Mouse (Mus musculus) urinary bladder, adult 2 months (tissue): ENCODE measurements around the gene Aspm. TPM values are rescaled to one million over a fixed set of nuclear protein-coding genes. Genes with fewer than 3 reads are reported as not detected.
"Not testable (repeated sequence)": the region's sequence is repeated elsewhere in the genome, so short reads cannot be mapped to it uniquely, and the experiment has no call there.

Experiments
- DNase-seq: peaks from one replicate; pipeline ENCODE4 v3.0.0; 2022; ENCODE audit warnings: low spot score
- polyA plus RNA-seq: library from polyadenylated mRNA; depleted of rRNA; stranded (reverse); fragments of >200 nt; gene quantifications from 2 replicates; pipeline ENCODE4 v1.2.3, GENCODE M21; 2012; rRNA removed

Aspm gene
- 0.40 and 0.46 TPM in 2 replicates for polyA plus RNA-seq

DNA sequence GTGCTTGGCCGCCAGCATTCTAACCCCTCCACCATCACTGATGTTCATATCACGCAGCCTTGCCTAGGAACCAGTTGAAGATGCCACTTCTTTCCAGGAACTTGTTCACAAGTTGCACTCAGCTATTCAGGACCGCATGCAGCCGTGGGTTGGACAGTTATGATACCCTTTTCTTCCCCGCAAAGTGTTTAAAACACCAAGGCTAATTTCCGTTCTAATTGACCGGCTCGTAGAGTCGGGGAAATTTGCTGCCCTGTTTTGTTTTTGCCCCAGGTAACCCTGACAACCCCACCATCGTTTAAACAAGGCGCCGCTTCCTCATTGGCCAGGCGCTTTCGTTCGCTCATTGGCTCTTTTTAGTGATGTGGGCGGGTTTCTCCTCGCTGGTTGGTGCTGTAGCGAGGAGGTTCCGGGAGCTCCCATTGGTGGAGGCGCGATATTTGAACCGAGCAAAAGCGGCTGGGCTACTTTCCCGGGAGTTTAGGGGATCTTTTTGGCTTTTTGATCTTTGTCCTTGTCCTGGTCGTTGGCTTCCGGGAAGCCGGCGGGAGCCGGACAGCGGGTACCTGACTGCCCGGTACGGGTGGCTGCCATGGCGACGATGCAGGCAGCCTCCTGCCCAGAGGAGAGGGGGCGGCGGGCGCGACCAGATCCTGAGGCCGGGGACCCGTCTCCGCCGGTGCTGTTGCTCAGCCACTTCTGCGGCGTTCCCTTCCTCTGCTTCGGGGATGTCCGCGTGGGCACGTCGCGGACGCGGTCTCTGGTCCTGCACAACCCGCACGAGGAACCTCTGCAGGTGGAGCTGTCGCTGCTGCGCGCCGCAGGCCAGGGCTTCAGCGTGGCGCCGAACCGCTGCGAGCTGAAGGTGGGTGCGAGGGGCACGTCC is at the start of gene Aspm:
Aspm (plus strand) TSS at position 433 of the 886 bp plus-strand sequence.
- DNase-seq: peak; percentile 63

DNA sequence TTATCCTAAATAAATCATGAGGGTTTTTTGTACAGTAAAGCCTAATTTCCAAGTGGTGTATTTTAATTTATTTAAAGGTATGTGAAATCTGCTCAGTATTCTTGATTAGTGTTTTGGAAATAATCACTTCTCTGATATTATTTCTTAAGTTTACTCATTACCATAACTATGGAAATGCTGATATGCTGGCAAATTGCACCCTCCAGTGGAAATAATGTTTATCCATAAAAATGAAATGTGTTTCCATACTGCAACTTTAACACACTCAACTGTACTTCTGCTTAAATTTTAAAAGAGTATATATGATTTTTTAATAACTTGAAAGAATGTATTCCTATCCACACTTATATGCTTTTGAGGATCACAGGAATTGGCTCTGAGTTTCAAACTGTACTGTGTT is 48.8 kb upstream of the Aspm start:
- DNase-seq: no peak

DNA sequence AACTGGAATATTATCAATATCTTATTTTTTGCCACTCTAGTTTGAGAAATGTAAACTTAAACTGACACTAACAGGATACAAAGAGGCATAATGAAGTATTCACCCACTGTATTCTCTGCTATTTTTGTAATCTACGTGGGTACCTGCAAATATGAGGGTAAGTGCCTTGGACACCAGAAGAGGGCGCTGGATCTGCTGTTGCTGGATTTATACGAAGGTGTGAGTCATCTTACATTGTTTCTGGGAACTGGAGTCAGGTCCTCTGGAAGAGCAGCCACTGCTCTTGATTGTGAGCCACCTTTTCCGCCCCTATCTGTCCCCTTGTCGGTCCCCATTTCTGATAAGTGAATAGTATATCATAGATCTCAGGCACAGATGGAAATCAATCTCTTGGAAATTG is 46.9 kb upstream of the Aspm start:
- no peak for DNase-seq

DNA sequence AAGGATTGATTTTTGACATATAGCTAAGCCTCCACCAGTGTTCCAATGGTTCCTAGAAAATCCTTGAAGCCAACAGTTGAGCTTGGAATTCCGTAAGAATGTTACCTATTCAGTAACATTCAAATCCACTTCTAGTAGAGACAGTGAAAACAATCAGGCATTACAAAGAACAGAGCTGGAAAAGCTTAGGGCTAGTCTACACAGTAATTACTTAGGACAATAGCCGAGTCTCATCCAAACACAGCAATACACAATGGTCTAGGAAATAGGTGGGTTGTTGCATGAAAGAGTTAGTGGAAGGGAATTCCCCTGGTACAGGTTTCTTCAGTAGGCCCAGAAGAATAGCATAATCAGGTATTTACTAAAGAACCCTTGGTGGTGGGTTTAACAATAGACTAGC is 42.2 kb upstream of the Aspm start:
- DNase-seq: not testable (repeated sequence)

DNA sequence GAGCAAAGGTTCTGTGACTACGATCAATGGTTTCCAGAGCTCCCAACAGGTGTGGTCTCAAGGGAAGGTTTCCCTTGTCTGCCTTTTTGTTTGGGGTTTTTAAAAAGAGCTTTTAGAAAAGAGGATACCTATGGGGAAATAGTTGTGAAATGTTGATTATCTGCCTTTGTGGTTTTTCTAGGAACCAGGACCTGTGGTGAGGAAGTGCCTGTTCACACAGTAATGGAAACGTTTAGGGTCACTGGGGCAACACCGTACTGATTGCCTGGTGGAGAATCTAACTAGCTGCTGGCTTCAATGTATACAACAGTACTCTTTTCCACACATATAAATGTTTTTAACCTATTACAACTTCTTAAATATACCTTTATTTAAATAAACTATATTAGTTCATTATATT is 41.1 kb upstream of the Aspm start:
- no peak for DNase-seq

DNA sequence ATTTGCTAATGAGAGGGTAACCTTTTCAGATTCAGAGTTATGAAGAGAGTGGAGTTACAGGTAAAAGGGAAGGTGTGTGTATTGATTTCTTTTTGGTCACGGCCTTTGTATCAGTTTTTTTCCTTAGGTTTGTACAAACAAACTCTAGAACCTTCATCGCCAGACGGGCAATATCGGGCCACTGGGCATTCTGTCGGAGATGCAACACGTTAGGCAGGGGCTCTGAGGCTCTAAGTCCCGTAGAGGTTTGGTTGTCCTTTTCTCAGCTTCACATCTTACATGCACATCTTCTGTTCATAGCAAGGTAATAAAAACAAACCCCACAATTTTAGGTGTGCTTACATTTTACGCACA is 33.1 kb upstream of the Aspm start:
- no peak for DNase-seq

DNA sequence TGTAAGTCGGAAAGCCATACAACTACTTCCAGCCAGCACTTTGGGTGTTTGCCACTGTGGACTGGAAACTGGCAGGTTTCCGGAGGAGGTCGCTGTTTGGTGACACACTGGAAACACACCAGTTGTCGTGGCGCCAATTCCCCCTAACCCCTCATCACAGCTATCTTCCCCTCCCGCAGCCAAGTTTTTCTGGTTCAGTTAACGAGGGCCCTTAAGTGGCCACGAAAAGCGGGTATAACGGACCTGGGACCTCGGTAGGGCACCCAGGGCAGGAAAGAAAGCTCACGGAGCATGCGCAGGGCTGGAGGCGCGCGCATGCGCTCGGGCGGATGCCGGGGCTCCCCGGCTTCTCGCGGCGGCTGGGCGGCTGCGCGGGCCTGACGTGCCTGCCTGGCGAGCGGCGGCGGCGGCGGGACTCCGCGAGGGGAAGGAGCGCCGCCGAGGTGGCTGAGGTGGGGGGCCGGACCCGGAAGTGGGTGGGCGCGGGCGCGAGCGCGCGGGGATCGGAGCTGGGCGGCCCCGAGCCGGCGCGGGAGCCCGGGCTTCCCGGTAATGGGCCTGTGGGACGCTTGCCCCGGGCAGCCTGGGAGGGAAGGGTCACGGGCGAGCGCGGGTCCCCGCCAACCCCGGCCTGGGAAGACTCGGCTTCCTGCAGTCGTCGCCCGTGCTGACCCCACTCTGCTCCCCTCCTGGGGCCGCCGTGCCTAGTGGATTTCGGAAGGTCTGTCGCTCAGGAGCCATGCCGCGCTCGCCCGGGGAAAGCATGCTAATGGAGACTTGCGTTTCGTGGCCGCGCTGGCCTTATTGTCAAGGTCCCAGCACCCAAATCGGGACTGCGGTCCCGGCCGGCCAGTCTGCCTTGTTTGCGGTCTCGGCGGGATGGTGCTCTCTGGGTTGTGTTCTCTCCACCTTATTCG is 32.4 kb upstream of the Aspm start, which contains the start of gene Zbtb41:
Zbtb41 (plus strand) TSS at position 414 of the 917 bp plus-strand sequence.
- DNase-seq: peak; percentile 87

DNA sequence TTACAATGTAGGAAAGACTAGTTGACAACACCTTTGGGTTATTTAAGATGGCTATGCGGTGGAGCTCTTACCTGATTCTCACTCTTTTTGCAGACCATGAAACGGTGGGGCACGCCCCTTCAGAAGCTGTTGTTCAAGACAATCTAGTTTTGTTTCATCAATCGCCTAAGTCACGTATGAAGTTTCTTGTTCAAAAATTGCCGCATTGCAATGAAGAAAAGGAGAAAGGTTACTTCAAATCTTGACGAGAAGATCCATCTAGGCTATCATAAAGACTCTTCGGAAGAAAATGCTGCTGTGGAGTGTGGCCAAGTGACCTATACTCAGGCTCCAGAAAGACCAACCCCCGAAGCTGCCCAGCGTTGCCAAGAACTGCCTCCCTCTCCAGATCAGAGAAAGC is 31.6 kb upstream of the Aspm start:
- no peak for DNase-seq

DNA sequence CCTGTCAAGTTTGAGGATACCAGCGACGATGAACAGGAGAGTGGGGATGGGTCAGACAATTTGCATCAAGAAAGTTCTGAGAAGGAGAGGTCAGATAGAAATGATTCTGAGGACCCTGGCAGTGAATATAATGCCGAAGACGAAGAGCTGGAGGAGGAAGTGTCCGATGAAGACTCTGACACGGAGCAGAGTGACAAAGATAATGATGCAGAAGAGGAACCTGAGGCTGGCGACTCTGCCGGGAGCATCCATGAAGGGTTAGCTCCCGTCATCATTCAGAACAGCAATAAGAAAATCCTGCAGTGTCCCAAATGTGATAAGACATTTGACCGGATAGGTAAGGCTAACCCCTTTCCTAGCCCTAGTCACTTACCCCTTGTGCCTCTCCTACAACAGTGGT is 30.6 kb upstream of the Aspm start:
- DNase-seq: no peak

DNA sequence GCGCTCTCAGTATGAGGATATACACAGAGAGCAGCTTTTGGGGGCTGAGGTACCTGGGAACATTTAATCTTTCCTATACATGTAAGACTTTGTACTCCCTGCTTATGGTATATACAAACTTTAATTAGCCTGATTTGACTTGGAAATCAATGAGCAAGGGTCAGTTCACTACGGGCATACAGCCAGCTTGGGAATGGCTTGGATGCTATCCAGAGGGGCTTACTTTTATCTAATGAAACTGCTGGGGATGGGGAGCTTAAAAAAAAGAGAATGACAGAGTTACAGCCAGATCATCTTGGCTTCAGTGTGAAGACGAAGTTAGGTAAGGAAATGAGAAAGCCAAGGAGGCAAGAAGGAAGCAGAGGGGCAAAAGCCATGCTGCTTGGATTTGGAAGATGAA is 29.6 kb upstream of the Aspm start:
- DNase-seq: no peak

DNA sequence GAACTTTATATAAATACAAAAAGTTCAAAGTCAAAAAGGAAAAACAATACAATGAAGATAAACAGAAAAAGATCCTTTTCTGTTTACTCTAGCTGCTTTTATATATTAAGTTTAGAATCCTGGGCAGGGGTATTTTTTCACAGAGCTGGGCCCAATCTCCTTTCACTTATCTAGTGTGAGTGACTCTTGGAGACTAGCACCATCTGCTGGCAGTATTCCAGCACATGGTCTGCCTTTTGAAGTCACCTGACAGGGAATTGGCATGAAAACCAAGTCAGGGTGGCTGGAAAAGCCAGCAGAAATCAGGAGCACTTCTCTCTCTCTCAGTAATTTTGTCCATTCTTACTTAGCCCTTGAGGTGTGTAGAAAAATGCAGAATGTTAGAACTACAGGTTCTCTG is 16.2 kb upstream of the Aspm start:
- DNase-seq: no peak

DNA sequence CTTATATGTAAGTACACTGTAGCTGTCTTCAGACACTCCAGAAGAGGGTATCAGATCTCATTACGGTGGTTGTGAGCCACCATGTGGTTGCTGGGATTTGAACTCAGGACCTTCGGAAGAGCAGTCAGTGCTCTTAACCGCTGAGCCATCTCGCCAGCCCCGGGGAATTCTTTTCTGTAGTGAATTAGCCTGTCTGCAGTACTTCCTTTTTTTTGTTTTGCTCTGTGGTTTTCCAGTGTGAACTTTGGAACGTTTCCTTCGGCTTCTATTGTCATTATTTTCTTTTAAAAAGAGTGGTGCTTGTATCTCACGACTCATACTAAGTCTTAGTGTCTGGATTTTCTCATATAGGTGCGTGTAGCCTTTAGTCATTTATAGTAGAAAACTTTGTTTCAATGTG is 11.5 kb upstream of the Aspm start:
- DNase-seq: not testable (repeated sequence)

DNA sequence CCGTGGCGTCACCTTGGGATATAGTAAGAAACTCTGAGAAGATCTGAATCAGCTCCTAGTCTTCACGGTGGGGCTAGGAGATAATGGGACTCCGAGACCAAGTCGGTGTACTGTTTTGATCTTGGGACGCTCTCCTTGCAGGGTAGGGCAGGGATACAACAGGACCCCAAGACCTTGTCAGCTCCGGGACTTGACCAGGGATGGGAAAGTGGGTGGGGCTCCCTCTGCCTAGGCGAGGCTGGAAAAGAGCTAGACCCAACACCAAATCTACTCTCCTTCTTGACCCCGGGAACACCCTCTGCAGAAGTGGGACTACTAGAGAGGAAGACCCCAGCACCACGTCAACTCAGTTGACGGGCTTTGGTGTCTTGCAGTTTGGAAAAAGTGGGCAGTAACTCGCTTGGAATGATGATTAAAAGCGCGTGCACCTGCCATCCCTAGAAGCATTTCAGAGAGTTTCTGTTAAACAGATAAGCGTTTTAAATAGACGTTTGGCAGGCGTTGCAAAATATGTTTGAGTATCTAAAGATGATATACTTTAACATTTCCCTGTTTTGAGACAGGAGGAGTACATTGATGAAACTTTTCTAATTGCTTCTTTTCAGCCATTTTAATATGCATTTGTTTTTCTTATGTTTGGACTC is 776 bp downstream of the Aspm start:
- no peak for DNase-seq

DNA sequence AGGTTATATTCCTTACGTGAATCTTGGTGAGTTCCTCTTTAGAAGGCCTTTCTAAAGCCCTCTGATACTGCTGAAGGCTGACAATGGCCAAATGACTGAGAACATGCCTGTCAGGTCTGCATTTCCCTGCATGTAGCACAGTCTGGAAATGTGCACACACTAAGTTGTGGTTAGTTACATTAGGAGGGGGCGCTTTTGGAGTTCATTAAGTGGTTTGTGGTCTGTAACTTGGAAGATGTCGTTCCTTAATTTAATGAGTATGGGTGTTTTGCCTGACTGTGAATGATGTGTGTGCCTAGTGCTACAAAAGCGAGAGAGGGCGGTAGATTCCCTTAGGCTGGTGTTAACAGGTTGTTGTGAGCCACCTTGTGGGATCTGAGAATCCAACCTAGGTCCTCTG is 6.2 kb downstream of the Aspm start:
- no peak for DNase-seq

DNA sequence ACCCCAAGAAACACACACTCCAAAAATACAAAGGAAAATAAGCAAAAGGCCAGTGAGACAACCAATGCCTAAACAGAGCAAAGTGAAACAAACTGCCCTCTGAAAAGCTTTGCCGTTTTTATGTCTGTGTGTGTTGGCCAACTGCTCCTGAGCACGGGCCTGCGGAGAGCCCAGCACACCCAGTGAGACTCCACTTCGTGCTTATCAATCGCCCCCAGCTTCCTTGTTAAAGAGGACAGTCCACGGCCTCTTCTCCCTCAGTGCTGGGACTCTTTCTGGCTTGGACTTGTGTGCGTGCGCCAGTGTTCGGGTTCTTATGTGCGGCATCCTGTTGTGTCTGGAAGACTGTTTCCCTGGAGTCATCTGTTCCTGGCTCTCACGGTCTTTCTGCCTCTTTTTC is 11.4 kb downstream of the Aspm start:
- DNase-seq: no peak

DNA sequence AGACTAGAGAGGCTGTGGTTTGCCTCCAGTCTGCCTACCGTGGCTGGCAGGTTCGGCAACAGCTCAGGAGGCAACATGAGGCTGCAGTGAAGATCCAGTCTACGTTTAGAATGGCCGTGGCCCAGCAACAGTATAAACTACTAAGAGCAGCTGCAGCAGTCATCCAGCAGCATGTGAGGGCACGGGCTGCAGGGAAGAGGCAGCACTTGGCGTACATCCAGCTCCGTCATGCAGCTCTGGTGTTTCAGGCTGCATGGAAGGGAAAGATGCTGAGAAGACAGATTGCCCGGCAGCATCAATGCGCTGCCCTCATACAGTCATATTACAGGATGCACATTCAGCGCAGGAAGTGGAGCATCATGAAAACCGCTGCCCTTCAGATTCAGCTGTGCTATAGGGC is 24.3 kb downstream of the Aspm start:
- DNase-seq: no peak

DNA sequence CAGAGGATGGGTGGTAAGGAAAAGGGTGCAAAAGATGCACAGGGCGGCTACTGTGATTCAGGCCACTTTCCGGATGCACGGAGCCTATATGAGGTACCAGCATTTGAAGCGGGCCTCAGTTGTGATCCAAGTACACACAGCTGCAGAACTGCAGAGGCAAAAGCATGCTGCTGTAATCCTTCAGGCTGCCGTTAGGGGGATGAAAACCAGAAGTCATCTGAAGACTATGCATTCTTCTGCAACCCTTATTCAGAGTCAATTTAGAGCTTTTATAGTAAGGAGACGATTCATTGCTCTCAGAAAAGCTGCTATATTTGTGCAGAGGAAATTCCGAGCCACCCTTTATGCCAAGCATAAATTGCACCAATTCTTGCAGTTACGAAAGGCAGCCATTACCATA is 25.7 kb downstream of the Aspm start:
- no peak for DNase-seq

DNA sequence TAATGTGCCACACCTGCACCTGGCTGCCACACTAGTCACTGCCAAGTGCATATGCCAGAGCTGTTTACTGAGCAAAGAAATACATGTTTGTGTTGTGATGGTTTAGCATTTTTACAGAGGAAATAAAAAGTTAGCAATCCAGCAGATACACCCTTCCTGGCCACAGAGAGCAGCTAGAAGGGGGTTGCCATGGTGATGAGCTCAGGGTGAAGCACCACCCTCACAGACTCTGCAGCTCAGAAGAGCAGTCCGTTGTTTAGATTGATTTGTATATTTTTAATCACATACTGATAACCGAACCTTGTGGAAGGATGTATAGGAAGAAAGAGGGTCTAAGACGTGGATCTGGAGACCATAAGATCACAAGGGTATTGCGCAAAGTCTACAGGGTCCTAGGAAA is 26.6 kb downstream of the Aspm start:
- DNase-seq: no peak

DNA sequence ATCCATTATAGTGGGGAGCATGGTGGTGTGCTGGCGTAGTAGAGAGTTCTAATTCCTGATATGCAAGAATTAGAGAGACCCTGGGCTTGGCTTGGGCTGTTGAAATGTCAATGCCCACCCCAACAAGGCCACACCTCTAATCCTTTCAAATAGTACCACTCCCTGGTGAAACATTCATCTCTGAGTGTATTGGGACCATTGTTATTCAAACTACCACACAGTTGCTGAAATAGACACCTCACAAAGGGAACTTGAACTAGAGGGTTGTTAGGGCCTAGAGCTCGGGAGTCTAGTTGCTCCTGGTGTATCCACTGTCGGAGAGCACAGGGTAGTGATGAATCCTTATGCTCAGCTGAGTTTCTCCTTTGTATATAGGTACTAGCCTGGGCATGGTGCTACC is 40.1 kb downstream of the Aspm start:
- no peak for DNase-seq

DNA sequence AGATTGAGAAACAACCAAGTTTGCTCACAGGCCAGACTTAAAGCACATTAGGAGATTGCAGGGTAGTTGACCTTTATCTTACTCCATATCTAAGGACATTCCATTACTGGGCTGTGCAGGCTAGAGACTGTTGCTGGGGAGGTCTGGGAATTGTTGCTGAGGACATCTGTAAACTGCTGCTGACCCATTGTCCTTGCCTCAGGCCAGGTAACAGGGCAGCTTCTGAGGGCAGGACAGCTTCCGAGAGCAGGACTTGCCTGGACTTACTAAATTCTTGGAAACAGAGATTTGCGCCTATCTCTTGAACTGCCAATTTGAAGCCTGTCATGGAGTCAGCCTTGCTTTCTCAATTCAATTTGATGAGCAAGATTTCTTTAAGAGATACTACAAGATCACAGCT is 40.8 kb downstream of the Aspm start:
- DNase-seq: no peak

DNA sequence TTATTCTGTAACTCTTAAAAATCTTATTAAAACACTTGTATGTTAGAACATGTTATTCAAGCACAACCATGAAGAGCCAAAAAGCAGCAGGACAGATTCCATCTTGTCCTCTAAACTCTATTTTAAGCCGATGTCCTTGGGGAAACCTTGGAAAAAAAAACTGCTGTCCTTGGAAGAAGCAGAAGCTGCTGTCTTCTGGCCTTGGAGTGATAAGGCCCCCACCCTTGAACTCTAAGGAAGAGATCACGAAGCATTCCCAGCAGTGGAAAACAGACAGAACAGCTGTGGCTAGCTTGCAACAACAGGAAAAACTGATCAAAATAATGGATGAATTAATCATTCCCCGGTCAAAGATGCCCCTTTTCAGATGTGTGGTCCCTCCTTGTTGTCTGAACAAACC is 41.6 kb downstream of the Aspm start:
- no peak for DNase-seq

DNA sequence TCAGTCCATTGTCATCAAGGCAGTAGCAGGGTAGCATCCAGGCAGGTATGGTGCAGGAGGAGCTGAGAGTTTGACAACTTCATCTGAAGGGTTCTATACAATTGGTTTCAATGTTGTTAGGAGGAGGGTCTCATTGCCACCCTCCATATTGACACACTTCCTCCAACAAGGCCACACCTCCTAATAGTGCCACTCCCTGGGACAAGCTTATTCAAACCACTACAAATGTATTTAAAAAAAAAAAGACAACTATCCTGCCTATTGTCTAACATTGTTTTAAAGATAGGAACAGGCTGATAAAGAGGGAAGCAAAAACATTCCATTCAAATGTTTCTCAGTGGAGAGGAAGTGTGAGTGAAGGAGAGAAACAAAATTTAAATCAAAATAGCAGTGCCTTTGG is 45.2 kb downstream of the Aspm start:
- no peak for DNase-seq
